Mouse (Mus musculus) hindbrain, embryonic 16.5 days (tissue): ENCODE data around the gene Egfr. TPM values are rescaled to one million over a fixed set of nuclear protein-coding genes. Genes with fewer than 3 reads are reported as not detected.

Experiments
- ATAC-seq: fragments of 200-750 bp; cut with Nextera tagmentation; 2 replicates; pipeline ENCODE4 v1.8.0; 2017; ENCODE audit warnings: moderate TSS enrichment, moderate library complexity
- H3K27ac ChIP-seq: fragments of 300-500 bp; sonication (generic); 2 replicates; pipeline ENCODE4 v1.5.1; 2014; ENCODE audit warnings: low read depth, mild to moderate bottlenecking, control low read depth, low read length, moderate library complexity
- H3K27me3 ChIP-seq: fragments of 300-500 bp; sonication (generic); replicated peaks from 2 replicates; pipeline ENCODE4 v1.6.1; 2014; ENCODE audit warnings: low read length; ENCODE audit not compliant: control insufficient read depth, insufficient read depth
- H3K36me3 ChIP-seq: fragments of 300-500 bp; sonication (generic); 2 replicates; pipeline ENCODE4 v1.6.1; 2014; ENCODE audit warnings: mild to moderate bottlenecking, low read length, moderate library complexity, mixed read lengths; ENCODE audit not compliant: control insufficient read depth, insufficient read depth
- H3K4me1 ChIP-seq: fragments of 300-500 bp; sonication (generic); 2 replicates; pipeline ENCODE4 v1.6.1; 2014; ENCODE audit warnings: low read depth, low read length; ENCODE audit not compliant: control insufficient read depth, insufficient read depth
- H3K4me2 ChIP-seq: fragments of 300-500 bp; sonication (generic); 2 replicates; pipeline ENCODE4 v1.6.1; 2014; ENCODE audit warnings: mild to moderate bottlenecking, low read length, control low read depth, moderate library complexity
- H3K4me3 ChIP-seq: fragments of 300-500 bp; sonication (generic); 2 replicates; pipeline ENCODE4 v1.5.1; 2014; ENCODE audit warnings: mild to moderate bottlenecking, low read length, control low read depth, moderate library complexity
- H3K9ac ChIP-seq: fragments of 300-500 bp; sonication (generic); 2 replicates; pipeline ENCODE4 v1.6.1; 2014; ENCODE audit warnings: low read depth, mild to moderate bottlenecking, control low read depth, low read length, moderate library complexity
- H3K9me3 ChIP-seq: fragments of 300-500 bp; sonication (generic); 2 replicates; pipeline ENCODE4 v1.6.1; 2014; ENCODE audit warnings: mild to moderate bottlenecking, low read length, moderate library complexity; ENCODE audit not compliant: control insufficient read depth
- WGBS: fragments of 180-500 bp; shearing (Covaris S2); extraction: QIAGEN DNeasy Blood & Tissue Kit; methylation state at CpG from one replicate; pipeline ENCODE4 v1.1.7; 2014; 5-methylcytosine and 5-hydroxymethylcytosine counted together
- polyA plus RNA-seq: library from polyadenylated mRNA; unstranded; fragments of >200 nt; fragmentation: Nextera tagmentation; extraction: Ambion mirVana; gene quantifications from 2 replicates; pipeline ENCODE4 v1.2.1, GENCODE M21; 2015

The Egfr gene
- polyA plus RNA-seq, 1 experiment from 2014 or later = 8.4 TPM

- Histone ChIP-seq H3K4me2 (no peak overlapping the region), H3K4me3 (no peak overlapping the region), H3K36me3 (no peaks in the 10 kb centered on the region), H3K4me1 (peaks cover 3% of the 10 kb centered on the region; the same call in 1 of the 2 replicates), H3K27me3 (no peaks in the 10 kb centered on the region), H3K9me3 (no peaks in the 10 kb centered on the region), H3K27ac (no peak overlapping the region), H3K9ac (no peak overlapping the region)
- ATAC-seq = no peak
- WGBS = 71% methylated on average over 3 of the region's 3 CpGs
Observed at GRCm38 (mm10) chr11:16864980-16865561, 113.1 kb downstream of the Egfr start.

DNA sequence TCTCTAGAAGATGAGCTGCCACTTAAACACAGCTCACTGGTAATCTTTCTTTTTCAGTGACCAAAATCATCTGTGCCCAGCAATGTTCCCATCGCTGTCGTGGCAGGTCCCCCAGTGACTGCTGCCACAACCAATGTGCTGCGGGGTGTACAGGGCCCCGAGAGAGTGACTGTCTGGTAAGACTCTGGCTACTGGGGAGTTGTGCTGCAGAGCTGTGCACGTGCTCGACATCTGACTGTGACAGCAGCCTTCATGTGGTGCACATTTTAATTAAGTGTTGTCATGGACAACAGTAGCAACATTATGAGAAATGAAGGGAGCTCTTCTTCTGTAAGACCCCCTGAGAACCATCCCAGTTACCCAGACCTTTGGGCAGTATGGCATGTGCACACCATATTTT is 116.0 kb downstream of the Egfr start:
- Histone ChIP-seq H3K4me1 (peaks cover 3% of the 10 kb centered on the region; the same call in 1 of the 2 replicates), H3K4me2 (no peak overlapping the region), H3K27me3 (no peaks in the 10 kb centered on the region), H3K9me3 (no peaks in the 10 kb centered on the region), H3K27ac (no peak overlapping the region), H3K36me3 (no peaks in the 10 kb centered on the region), H3K9ac (no peak overlapping the region), H3K4me3 (no peak overlapping the region)
- 35% methylated on average over 6 of the region's 6 CpGs for WGBS
- ATAC-seq = peak; percentile 76; the same call in 1 of the 2 replicates

DNA sequence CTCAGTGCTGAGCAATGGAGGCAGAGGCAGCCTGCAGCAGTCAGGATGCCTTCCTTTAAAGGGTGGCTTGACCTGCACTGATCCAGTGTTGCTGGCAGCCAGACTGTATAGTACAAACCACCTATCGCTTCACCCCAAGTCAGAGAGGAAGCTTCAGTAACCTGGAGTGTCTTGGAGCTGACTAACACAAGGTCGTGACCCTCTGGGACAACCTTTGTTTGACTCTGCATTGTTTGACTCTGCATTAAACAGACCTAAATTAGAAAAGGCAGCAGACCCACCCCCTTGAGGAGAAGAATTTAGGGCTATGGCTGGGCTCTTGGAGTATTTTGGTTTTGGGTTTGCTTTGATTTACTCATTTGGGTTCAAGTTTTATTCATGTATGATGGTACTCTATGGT is 117.5 kb downstream of the Egfr start:
- Histone ChIP-seq H3K9me3 (no peaks in the 10 kb centered on the region), H3K36me3 (no peaks in the 10 kb centered on the region), H3K27me3 (no peaks in the 10 kb centered on the region), H3K4me2 (no peak overlapping the region), H3K4me1 (peaks cover 3% of the 10 kb centered on the region; the same call in 1 of the 2 replicates), H3K27ac (no peak overlapping the region), H3K4me3 (no peak overlapping the region), H3K9ac (no peak overlapping the region)
- 54% methylated on average over 2 of the region's 2 CpGs for WGBS
- ATAC-seq = no peak

DNA sequence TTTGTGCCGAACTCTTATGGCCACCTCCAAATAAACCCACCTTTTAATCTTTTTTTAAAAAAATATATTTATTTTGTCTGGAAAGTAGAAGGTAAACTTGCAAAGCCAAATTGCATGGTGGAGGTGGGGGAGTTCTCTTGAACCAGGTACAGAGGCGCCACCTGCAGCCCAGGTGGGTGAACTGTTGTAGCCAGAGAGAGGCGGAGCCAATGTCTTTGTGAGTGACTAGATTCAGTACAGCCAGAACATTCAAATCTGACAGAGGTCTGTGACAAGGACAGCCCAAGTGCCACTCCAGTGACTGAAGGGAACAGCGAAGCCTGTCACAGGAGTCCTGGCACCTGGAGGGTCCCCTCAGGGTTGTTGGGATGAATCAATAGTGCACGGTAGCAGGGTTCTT is 119.1 kb downstream of the Egfr start:
- ATAC-seq = no peak
- no peaks in the 10 kb centered on the region for H3K36me3 ChIP-seq
- H3K9ac ChIP-seq = no peak overlapping the region
- WGBS = 69% methylated on average over 5 of the region's 5 CpGs
- H3K27me3 ChIP-seq = no peaks in the 10 kb centered on the region
- peaks cover 3% of the 10 kb centered on the region; the same call in 1 of the 2 replicates for H3K4me1 ChIP-seq
- no peak overlapping the region for H3K27ac ChIP-seq
- no peak overlapping the region for H3K4me3 ChIP-seq
- H3K4me2 ChIP-seq = no peak overlapping the region
- no peaks in the 10 kb centered on the region for H3K9me3 ChIP-seq

- Histone ChIP-seq H3K4me2 (no peak overlapping the region), H3K27ac (no peak overlapping the region), H3K27me3 (no peaks in the 10 kb centered on the region), H3K9me3 (no peaks in the 10 kb centered on the region), H3K4me1 (no peaks in the 10 kb centered on the region), H3K4me3 (no peak overlapping the region), H3K9ac (no peak overlapping the region), H3K36me3 (0 out of 2 replicates have a peak, but pooled peaks cover 2% of the 10 kb centered on the region)
- 33% methylated on average over 9 of the region's 9 CpGs for WGBS
- peak; percentile 24; the same call in 1 of the 2 replicates for ATAC-seq
Observed at GRCm38 (mm10) chr11:16877676-16878378, 125.8 kb downstream of the Egfr start.

- WGBS = 77% methylated on average over 4 of the region's 4 CpGs
- no peak overlapping the region for H3K9ac ChIP-seq
- H3K9me3 ChIP-seq = no peaks in the 10 kb centered on the region
- no peak overlapping the region for H3K27ac ChIP-seq
- no peaks in the 10 kb centered on the region for H3K27me3 ChIP-seq
- H3K36me3 ChIP-seq = 0 out of 2 replicates have a peak, but pooled peaks cover 2% of the 10 kb centered on the region
- H3K4me1 ChIP-seq = no peaks in the 10 kb centered on the region
- no peak for ATAC-seq
- H3K4me2 ChIP-seq = no peak overlapping the region
- H3K4me3 ChIP-seq = no peak overlapping the region
Observed at GRCm38 (mm10) chr11:16881932-16882331, 129.9 kb downstream of the Egfr start.

GRCm38 (mm10) chr11:16886152-16886551 is 134.1 kb downstream of the Egfr start:
- Histone ChIP-seq H3K4me1 (no peaks in the 10 kb centered on the region), H3K27ac (no peak overlapping the region), H3K36me3 (0 out of 2 replicates have a peak, but pooled peaks cover 2% of the 10 kb centered on the region), H3K27me3 (no peaks in the 10 kb centered on the region), H3K4me3 (no peak overlapping the region), H3K4me2 (no peak overlapping the region), H3K9ac (no peak overlapping the region), H3K9me3 (no peaks in the 10 kb centered on the region)
- 69% methylated on average over 6 of the region's 6 CpGs for WGBS
- 0 out of 2 replicates have a peak, but pooled peaks have one; percentile 11 for ATAC-seq

- Histone ChIP-seq H3K36me3 (no peaks in the 10 kb centered on the region), H3K9ac (no peak overlapping the region), H3K9me3 (no peaks in the 10 kb centered on the region), H3K4me2 (no peak overlapping the region), H3K27ac (no peak overlapping the region), H3K4me1 (no peaks in the 10 kb centered on the region), H3K27me3 (no peaks in the 10 kb centered on the region), H3K4me3 (no peak overlapping the region)
- ATAC-seq = no peak
Observed at GRCm38 (mm10) chr11:16888086-16888485, 136.1 kb downstream of the Egfr start.

GRCm38 (mm10) chr11:16895441-16896356 is 143.7 kb downstream of the Egfr start:
- Histone ChIP-seq H3K36me3 (no peaks in the 10 kb centered on the region), H3K9me3 (no peaks in the 10 kb centered on the region), H3K4me3 (no peak overlapping the region), H3K4me1 (no peaks in the 10 kb centered on the region), H3K4me2 (no peak overlapping the region), H3K9ac (no peak overlapping the region), H3K27me3 (no peaks in the 10 kb centered on the region), H3K27ac (no peak overlapping the region)
- no peak for ATAC-seq
- 70% methylated on average over 13 of the region's 13 CpGs for WGBS
